Mouse (Mus musculus) ES-Bruce4 (cell line): ENCODE data around the gene Tpra1. TPM values are rescaled to one million over a fixed set of nuclear protein-coding genes. Genes with fewer than 3 reads are reported as not detected.

ENCODE experiments used
- H3K27ac ChIP-seq: 2 replicates; pipeline ENCODE4 v1.5.1; 2012; ENCODE audit warnings: low read length, inconsistent platforms; ENCODE audit not compliant: insufficient read depth
- H3K27me3 ChIP-seq: 2 replicates; pipeline ENCODE4 v1.6.1; 2012; ENCODE audit warnings: mild to moderate bottlenecking, low read length, inconsistent platforms; ENCODE audit not compliant: control insufficient read depth, poor library complexity, insufficient read depth, severe bottlenecking
- H3K36me3 ChIP-seq: 2 replicates; pipeline ENCODE4 v1.6.1; 2012; ENCODE audit warnings: inconsistent platforms, mild to moderate bottlenecking, low read length, moderate library complexity; ENCODE audit not compliant: control insufficient read depth, poor library complexity, insufficient read depth, severe bottlenecking
- H3K4me1 ChIP-seq: one replicate; pipeline ENCODE4 v1.8.1; 2011; ENCODE audit warnings: low read length; ENCODE audit not compliant: control insufficient read depth, insufficient read depth
- H3K4me3 ChIP-seq: 2 replicates; pipeline ENCODE4 v1.5.1; 2011; ENCODE audit warnings: low read depth, mild to moderate bottlenecking, low read length
- H3K9ac ChIP-seq: 2 replicates; pipeline ENCODE4 v1.6.1; 2012; ENCODE audit warnings: low read depth, mild to moderate bottlenecking, inconsistent platforms; ENCODE audit not compliant: poor library complexity, severe bottlenecking
- H3K9me3 ChIP-seq: replicated peaks from 2 replicates; pipeline ENCODE4 v1.6.1; 2012; ENCODE audit warnings: mild to moderate bottlenecking, low read length, inconsistent platforms; ENCODE audit not compliant: control insufficient read depth, poor library complexity, insufficient read depth, severe bottlenecking
- CTCF ChIP-seq: IDR thresholded peaks from one replicate; pipeline ENCODE4 v1.8.1; 2011; ENCODE audit warnings: low read depth, low read length
- EP300 ChIP-seq: IDR thresholded peaks from 2 replicates; pipeline ENCODE4 v1.6.1; 2011; ENCODE audit warnings: low read depth, low read length; ENCODE audit not compliant: insufficient read depth
- POLR2A ChIP-seq: IDR thresholded peaks from one replicate; pipeline ENCODE4 v1.8.1; 2011; ENCODE audit warnings: low read length; ENCODE audit not compliant: insufficient read depth
- polyA plus RNA-seq: library from polyadenylated mRNA; stranded (reverse); fragments of >200 nt; gene quantifications from 2 replicates; pipeline ENCODE4 v1.2.4, GENCODE M21; 2011; ENCODE audit warnings: low read depth; ENCODE audit not compliant: missing spikeins, insufficient read depth, insufficient read length

Tpra1 gene
- polyA plus RNA-seq, 1 experiment = 17.4 TPM

DNA sequence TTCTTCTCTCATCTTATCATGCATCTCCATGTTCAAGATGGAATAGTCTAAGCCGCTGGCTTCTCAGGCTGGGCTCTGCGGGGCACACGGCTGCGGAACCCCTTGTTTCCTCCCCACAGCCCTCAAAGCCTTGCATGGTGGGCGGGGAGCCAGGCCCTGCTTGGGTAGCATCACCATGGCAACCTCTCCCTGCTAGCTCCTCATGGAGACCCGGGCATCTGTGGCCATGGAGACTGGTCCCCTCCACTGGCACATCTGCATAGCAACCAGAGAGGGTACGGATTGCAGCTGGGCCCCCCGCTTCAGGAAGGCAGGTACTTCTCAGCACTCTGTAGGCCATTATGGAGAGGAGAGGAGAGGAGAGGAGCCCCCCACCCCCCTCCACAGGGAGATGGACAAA lies 40.5 kb downstream of the Tpra1 start:
- no peaks in the 10 kb centered on the region for H3K27me3 ChIP-seq
- no peak overlapping the region for H3K27ac ChIP-seq
- no peak overlapping the region for H3K9ac ChIP-seq
- H3K4me3 ChIP-seq = no peak overlapping the region
- no peaks in the 10 kb centered on the region for H3K4me1 ChIP-seq
- no peaks in the 10 kb centered on the region for H3K36me3 ChIP-seq
- H3K9me3 ChIP-seq = no peaks in the 10 kb centered on the region
- TF ChIP-seq CTCF (no peak), POLR2A (no peak), EP300 (no peak)

DNA sequence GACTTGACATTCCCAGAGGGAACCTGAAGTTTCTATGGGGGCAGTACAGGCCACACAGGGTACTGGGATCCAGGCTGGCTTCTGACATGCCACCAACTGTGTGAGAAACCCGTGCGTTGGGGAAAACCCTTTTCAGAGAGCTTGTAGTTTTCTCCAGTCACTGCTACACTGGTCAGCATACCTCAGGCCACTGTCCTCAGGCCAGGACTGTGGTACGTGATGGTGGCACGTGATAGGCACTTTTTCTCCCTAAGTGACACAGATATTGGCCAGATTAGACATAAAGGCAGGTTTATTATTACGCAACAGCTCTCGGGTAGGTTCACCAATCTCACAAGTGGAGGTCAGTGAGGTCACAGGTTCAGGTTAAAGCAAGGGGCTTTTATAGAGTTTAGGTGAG lies 41.6 kb downstream of the Tpra1 start:
- Histone ChIP-seq H3K4me1 (no peaks in the 10 kb centered on the region), H3K9me3 (no peaks in the 10 kb centered on the region), H3K27ac (no peak overlapping the region), H3K9ac (no peak overlapping the region), H3K27me3 (no peaks in the 10 kb centered on the region), H3K4me3 (no peak overlapping the region), H3K36me3 (no peaks in the 10 kb centered on the region)
- TF ChIP-seq POLR2A (no peak), EP300 (no peak), CTCF (no peak)

DNA sequence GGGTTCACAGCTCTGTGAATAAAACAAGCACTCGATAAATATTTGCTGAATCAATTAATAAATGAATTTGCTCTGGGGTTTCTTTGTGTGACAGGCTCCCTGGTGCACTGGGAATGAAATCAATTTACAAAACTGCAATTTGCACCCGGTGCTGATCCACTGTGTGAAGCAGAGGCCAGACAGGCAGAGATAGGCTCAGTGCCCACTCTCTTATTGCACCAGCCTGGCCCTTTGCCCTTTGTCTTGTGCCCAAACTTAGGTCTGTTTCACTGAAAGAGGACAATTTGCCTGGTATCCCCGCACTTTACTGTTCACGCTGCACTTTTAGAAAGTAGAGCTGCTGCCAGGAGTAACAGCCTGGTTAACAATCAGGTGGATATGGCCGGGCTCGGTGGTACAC lies 44.4 kb downstream of the Tpra1 start:
- H3K9me3 ChIP-seq = no peaks in the 10 kb centered on the region
- no peaks in the 10 kb centered on the region for H3K4me1 ChIP-seq
- H3K36me3 ChIP-seq = no peaks in the 10 kb centered on the region
- no peaks in the 10 kb centered on the region for H3K27me3 ChIP-seq
- no peak overlapping the region for H3K27ac ChIP-seq
- no peak overlapping the region for H3K4me3 ChIP-seq
- H3K9ac ChIP-seq = no peak overlapping the region
- TF ChIP-seq CTCF (no peak), EP300 (no peak), POLR2A (no peak)

DNA sequence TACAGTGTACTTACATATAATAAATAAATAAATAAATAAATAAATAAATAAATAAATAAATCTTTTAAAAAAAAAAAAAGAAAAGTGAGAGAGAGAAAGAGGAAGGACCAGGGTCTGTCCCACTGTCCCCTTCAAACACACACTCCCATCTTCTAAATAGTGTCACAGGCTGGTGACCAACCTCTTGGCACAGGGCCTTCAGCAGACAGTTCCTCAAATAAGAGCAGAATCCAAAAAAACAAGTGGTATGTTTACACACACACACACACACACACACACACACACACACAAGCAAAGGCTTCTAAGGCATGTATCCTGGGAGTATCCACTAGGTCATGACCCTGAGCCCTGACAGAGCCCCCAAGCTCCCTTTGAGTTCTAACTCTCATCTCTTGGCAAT lies 45.7 kb downstream of the Tpra1 start:
- Histone ChIP-seq H3K36me3 (no peaks in the 10 kb centered on the region), H3K9me3 (no peaks in the 10 kb centered on the region), H3K4me1 (no peaks in the 10 kb centered on the region), H3K4me3 (no peak overlapping the region), H3K27me3 (no peaks in the 10 kb centered on the region), H3K9ac (no peak overlapping the region), H3K27ac (no peak overlapping the region)
- TF ChIP-seq CTCF = no peak
- TF ChIP-seq POLR2A = no peak
- TF ChIP-seq EP300 = no peak

DNA sequence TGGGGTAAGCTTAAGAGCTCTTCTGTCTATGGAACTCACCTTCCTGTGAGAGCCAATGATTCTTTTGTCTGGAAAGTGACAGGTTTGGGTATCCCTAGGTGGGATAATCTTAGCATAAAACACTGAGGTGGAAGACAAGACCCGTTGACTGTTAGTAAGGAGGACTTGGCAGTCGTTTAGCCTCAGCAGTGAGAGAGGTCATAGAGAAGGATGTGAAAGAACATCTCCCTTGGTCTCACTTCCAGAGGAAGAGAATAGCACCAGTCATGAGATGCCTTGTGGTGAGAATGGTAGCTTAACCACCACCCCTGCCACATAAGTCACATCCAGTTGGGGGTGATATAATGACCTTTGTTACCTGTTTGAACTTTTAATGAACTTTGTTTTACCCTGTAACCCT lies 54.7 kb downstream of the Tpra1 start:
- Histone ChIP-seq H3K4me1 (no peaks in the 10 kb centered on the region), H3K4me3 (no peak overlapping the region), H3K36me3 (no peaks in the 10 kb centered on the region), H3K9me3 (no peaks in the 10 kb centered on the region), H3K27me3 (peaks cover 1% of the 10 kb centered on the region; the same call in 1 of the 2 replicates), H3K9ac (no peak overlapping the region), H3K27ac (no peak overlapping the region)
- TF ChIP-seq POLR2A (no peak), CTCF (no peak), EP300 (no peak)

DNA sequence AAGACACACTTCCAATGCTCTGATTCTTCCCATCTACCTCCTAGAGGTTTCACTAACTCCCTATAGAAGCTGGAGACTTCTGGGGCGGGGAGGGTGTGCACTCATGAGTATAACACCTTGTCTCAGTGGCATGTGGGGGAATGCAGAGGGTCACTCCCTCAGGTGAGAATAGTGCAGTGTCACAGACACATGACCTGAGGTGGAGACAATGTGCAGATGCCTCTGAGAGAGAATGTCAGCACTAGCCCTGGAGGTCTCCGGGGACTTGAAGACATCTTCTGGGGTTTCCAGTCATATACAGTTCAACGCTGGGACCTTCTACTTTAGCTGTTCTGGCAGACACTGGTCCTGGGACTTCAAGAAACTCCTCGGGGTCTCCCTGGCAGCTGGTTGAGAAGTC lies 55.3 kb downstream of the Tpra1 start:
- Histone ChIP-seq H3K4me3 (no peak overlapping the region), H3K4me1 (peaks cover 2% of the 10 kb centered on the region), H3K36me3 (no peaks in the 10 kb centered on the region), H3K9me3 (no peaks in the 10 kb centered on the region), H3K27ac (no peak overlapping the region), H3K9ac (no peak overlapping the region), H3K27me3 (peaks cover 1% of the 10 kb centered on the region; the same call in 1 of the 2 replicates)
- no peak for TF ChIP-seq EP300
- TF ChIP-seq CTCF = no peak
- TF ChIP-seq POLR2A = no peak
